In genomic region chr1:167781787-167782484, GRCm38 (mm10) we compare ENCODE assay signal across 9 mouse cellular contexts.
DNase-seq lines count a peak whose midpoint lies in the region; ATAC-seq lines count a peak whose summit lies in the region.
"Had no signal": no experiment of that assay in that cellular context is flagged by ENCODE, and none has a peak within 500 bp of the region (broad histone marks: within the 10 kb centered on the region; RNA-seq: fewer than 3 reads in every experiment).

No protein-coding gene starts in this region.

- no peak for ATAC-seq in frontal cortex, adult (ENCODE audit: low TSS enrichment)
- 0 out of 2 replicates have a peak, but pooled peaks have one; percentile 27 for ATAC-seq in cerebellum, adult (ENCODE audit: insufficient number of reproducible peaks, low FRiP score, low TSS enrichment)
- ATAC-seq in hindbrain, embryonic 15.5 days (ENCODE audit: low FRiP score, low read depth): peak; percentile 81

- H3K4me1 ChIP-seq in hindbrain, embryonic 15.5 days (replicated peaks): 0 out of 2 replicates have a peak, but pooled peaks cover 3% of the 10 kb centered on the region

- no peak overlapping the region for H3K4me3 ChIP-seq in hindbrain, embryonic 15.5 days

- 30% methylated on average over 10 of the region's 10 CpGs for WGBS in hindbrain, embryonic 15.5 days

- no peaks in the 10 kb centered on the region for H3K9me3 ChIP-seq in hindbrain, embryonic 15.5 days

- DNase-seq in frontal cortex, postnatal 10 days (ENCODE audit: low spot score in 2 of 2): peak; percentile 17 to 30
- peak; percentile 12 to 25 for DNase-seq in frontal cortex, postnatal 14 days (ENCODE audit: low spot score in 2 of 2)
- peak; percentile 66 to 70 for DNase-seq in layer of hippocampus, postnatal 10 days (ENCODE audit: low spot score in 2 of 2)
- peak; percentile 73 for DNase-seq in lung, postnatal 36 days
- DNase-seq in splenic B cell, adult 2 months (ENCODE audit: low read depth, low spot score): peak; percentile 3

- no peak overlapping the region for H3K4me2 ChIP-seq in hindbrain, embryonic 15.5 days

- no peak overlapping the region for H3K9ac ChIP-seq in hindbrain, embryonic 15.5 days

- no peaks in the 10 kb centered on the region for H3K36me3 ChIP-seq in hindbrain, embryonic 15.5 days
- no peaks in the 10 kb centered on the region for H3K36me3 ChIP-seq in splenic B cell, adult 2 months (ENCODE audit: control insufficient read depth, insufficient read depth, low read length, poor library complexity, severe bottlenecking)

- no peak overlapping the region for H3K27ac ChIP-seq in hindbrain, embryonic 15.5 days (replicated peaks)

- H3K27me3 ChIP-seq in hindbrain, embryonic 15.5 days: 0 out of 2 replicates have a peak, but pooled peaks cover 6% of the 10 kb centered on the region
- no peaks in the 10 kb centered on the region for H3K27me3 ChIP-seq in splenic B cell, adult 2 months (ENCODE audit: control insufficient read depth, insufficient read depth, low read length, poor library complexity, severe bottlenecking)
- H3K27me3 ChIP-seq: CH12.LX had no signal

Comparison
In these comparisons a context has a peak if more than half of its experiments do, and no peak if none do; other contexts are left out.
1. DNase-seq: peak in every context shown above with its lines; median percentile 73 in lung, postnatal 36 days; 68 in layer of hippocampus, postnatal 10 days; 24 in frontal cortex, postnatal 10 days; 18 in frontal cortex, postnatal 14 days; 3 in splenic B cell, adult 2 months.